Mouse (Mus musculus) intestine, embryonic 15.5 days (tissue): ENCODE measurements around the gene Gm20388. TPM values are rescaled to one million over a fixed set of nuclear protein-coding genes. Genes with fewer than 3 reads are reported as not detected.

Experiments used
- ATAC-seq: fragments of 200-750 bp; cut with Nextera tagmentation; 2 replicates; pipeline ENCODE4 v1.8.0; 2017; ENCODE audit warnings: moderate TSS enrichment, moderate library complexity
- H3K27ac ChIP-seq: fragments of 300-500 bp; sonication (generic); 2 replicates; pipeline ENCODE4 v1.5.1; 2015; ENCODE audit warnings: mild to moderate bottlenecking, inconsistent platforms
- H3K27me3 ChIP-seq: fragments of 300-500 bp; sonication (generic); replicated peaks from 2 replicates; pipeline ENCODE4 v1.6.1; 2015; ENCODE audit warnings: inconsistent platforms
- H3K36me3 ChIP-seq: fragments of 300-500 bp; sonication (generic); 2 replicates; pipeline ENCODE4 v1.6.1; 2015; ENCODE audit warnings: inconsistent platforms
- H3K4me1 ChIP-seq: fragments of 300-500 bp; sonication (generic); replicated peaks from 2 replicates; pipeline ENCODE4 v1.6.1; 2015; ENCODE audit warnings: inconsistent platforms
- H3K4me2 ChIP-seq: fragments of 300-500 bp; sonication (generic); replicated peaks from 2 replicates; pipeline ENCODE4 v1.6.1; 2015; ENCODE audit warnings: mild to moderate bottlenecking, inconsistent platforms
- H3K4me3 ChIP-seq: fragments of 300-500 bp; sonication (generic); replicated peaks from 2 replicates; pipeline ENCODE4 v1.5.1; 2015; ENCODE audit warnings: inconsistent platforms
- H3K9ac ChIP-seq: fragments of 300-500 bp; sonication (generic); 2 replicates; pipeline ENCODE4 v1.6.1; 2015; ENCODE audit warnings: inconsistent platforms
- H3K9me3 ChIP-seq: fragments of 300-500 bp; sonication (generic); 2 replicates; pipeline ENCODE4 v1.6.1; 2016; ENCODE audit warnings: inconsistent platforms
- WGBS: fragments of 180-500 bp; shearing (Covaris S2); methylation state at CpG from one replicate; pipeline ENCODE4 v1.1.7; 2015; 5-methylcytosine and 5-hydroxymethylcytosine counted together
- microRNA counts: library from miRNA; unstranded; fragments of <30 nt; microRNA quantifications from one replicate; lab custom pipeline; 2016
- polyA plus RNA-seq: library from polyadenylated mRNA; unstranded; fragments of >200 nt; fragmentation: Nextera tagmentation; extraction: Ambion mirVana; gene quantifications from 2 replicates; pipeline ENCODE4 v1.2.1, GENCODE M21; 2015

The Gm20388 gene
- polyA plus RNA-seq, 1 experiment from 2014 or later: not detected

DNA sequence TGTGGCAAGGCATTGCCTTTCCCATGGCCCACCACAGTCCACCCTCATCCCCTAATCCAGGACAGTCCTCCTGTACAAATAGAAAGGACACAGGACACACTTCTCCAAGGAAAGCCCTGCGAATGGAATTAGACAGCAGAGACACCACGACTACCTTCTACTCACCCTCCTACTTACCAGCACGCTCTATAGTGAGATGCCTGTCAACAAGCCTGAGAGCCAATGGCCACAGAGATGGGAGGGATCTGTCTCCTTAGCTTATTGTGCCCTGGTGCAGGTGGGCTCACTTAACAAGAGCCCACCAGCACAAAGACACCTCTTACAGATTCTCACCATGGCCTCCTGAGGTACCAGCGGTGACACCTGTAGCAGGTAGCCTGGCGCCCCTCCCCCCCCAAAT, 4482.4 kb downstream of the Gm20388 start:
- Histone ChIP-seq H3K27ac (peak overlapping the region; percentile 63; the same call in 1 of the 2 replicates), H3K36me3 (no peaks in the 10 kb centered on the region), H3K4me1 (peaks cover 18% of the 10 kb centered on the region), H3K4me3 (no peak overlapping the region), H3K4me2 (no peak overlapping the region), H3K27me3 (no peaks in the 10 kb centered on the region), H3K9me3 (no peaks in the 10 kb centered on the region), H3K9ac (no peak overlapping the region)
- 0 out of 2 replicates have a peak, but pooled peaks have one; percentile 7 for ATAC-seq
- WGBS: 66% methylated on average over 5 of the region's 5 CpGs

DNA sequence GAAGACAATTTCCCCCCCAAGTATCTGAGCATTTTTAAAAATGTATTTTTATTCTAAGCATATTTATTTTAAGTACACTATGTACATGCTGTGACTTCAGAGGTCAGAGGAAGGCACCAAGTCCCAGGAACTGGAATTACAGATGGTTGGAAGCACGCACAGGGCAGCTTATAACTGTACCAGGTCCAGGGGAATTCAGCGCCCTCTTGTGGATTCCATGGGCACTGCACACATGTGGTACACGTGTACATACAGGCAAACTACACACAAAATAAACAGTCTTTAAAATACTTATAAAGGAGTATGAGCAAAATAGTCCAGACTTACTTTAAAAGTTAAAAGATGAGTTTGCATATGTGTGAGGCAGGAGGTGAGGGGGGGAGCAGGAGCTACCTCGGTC, 4483.3 kb downstream of the Gm20388 start:
- Histone ChIP-seq H3K9me3 (no peaks in the 10 kb centered on the region), H3K36me3 (no peaks in the 10 kb centered on the region), H3K27me3 (no peaks in the 10 kb centered on the region), H3K27ac (no peak overlapping the region), H3K9ac (no peak overlapping the region), H3K4me3 (no peak overlapping the region), H3K4me2 (no peak overlapping the region), H3K4me1 (peaks cover 18% of the 10 kb centered on the region)
- WGBS: 77% methylated on average over 4 of the region's 4 CpGs
- no peak for ATAC-seq

GRCm38 (mm10) chr8:124394951-124395350, 4484.3 kb downstream of the Gm20388 start:
- Histone ChIP-seq H3K27ac (peak overlapping the region; percentile 41), H3K4me1 (peaks cover 25% of the 10 kb centered on the region), H3K36me3 (no peaks in the 10 kb centered on the region), H3K9me3 (no peaks in the 10 kb centered on the region), H3K4me2 (no peak overlapping the region), H3K9ac (no peak overlapping the region), H3K4me3 (no peak overlapping the region), H3K27me3 (no peaks in the 10 kb centered on the region)
- no peak for ATAC-seq
- WGBS: 52% methylated on average over 7 of the region's 7 CpGs

MicroRNAs encoded within 50 kb of the gene (microRNA counts, 519-probe panel; counts per million panel counts)
- 2,283 counts per million, percentile 58 among the panel's probes with 10 or more counts for microRNA mmu-miR-1967 (lab: Ali Mortazavi, UCI)

Other genes starting within 250 kb of the Gm20388 start
- 4.5 and 4.6 TPM in 2 replicates for gene Wfdc1, start 244.5 kb upstream of the Gm20388 start, polyA plus RNA-seq
- 4.4 and 5.8 TPM in 2 replicates for gene Atp2c2, start 210.8 kb upstream of the Gm20388 start, polyA plus RNA-seq
- gene Tldc1, start 132.4 kb upstream of the Gm20388 start, polyA plus RNA-seq: 14.4 and 15.3 TPM in 2 replicates
- gene Cotl1, start 70.3 kb upstream of the Gm20388 start, polyA plus RNA-seq: 152 and 167 TPM in 2 replicates
- 12.4 and 13.8 TPM in 2 replicates for gene Klhl36, start 48.6 kb upstream of the Gm20388 start, polyA plus RNA-seq
- 123 and 136 TPM in 2 replicates for gene Usp10, start 481 bp upstream of the Gm20388 start, polyA plus RNA-seq
- gene Crispld2, start 81.6 kb downstream of the Gm20388 start, polyA plus RNA-seq: 23.9 and 24.9 TPM in 2 replicates
- 34.8 and 39.7 TPM in 2 replicates for gene Zdhhc7, start 190.6 kb downstream of the Gm20388 start, polyA plus RNA-seq
- 4.7 and 5.8 TPM in 2 replicates for gene 6430548M08Rik, start 203.3 kb downstream of the Gm20388 start, polyA plus RNA-seq